Mouse (Mus musculus) liver, postnatal 0 days (tissue): ENCODE data around the gene Dlg2.

Source experiments
- CTCF ChIP-seq: sonication (generic); IDR thresholded peaks from 2 replicates; pipeline ENCODE4 v1.5.1; 2016; ENCODE audit warnings: antibody characterized with exemption, low read depth
- EP300 ChIP-seq: IDR thresholded peaks from 2 replicates; pipeline ENCODE4 v1.6.1; 2016; ENCODE audit warnings: antibody characterized with exemption, low read depth, mild to moderate bottlenecking

GRCm38 (mm10) chr7:90734086-90734485, 257.6 kb downstream of the Dlg2 start:
- TF ChIP-seq EP300 (no peak), CTCF (no peak)
